Mouse (Mus musculus): Measurements from ENCODE around the gene Gm16181. TPM values are rescaled to one million over a fixed set of nuclear protein-coding genes. Genes with fewer than 3 reads are reported as not detected.
A peak's percentile ranks its signal among the peaks of the same experiment; 100 is the strongest.

Gene Gm16181
- 3.1 TPM in 1 of 2 replicates, not detected in the other for total RNA-seq (2017)

DNA sequence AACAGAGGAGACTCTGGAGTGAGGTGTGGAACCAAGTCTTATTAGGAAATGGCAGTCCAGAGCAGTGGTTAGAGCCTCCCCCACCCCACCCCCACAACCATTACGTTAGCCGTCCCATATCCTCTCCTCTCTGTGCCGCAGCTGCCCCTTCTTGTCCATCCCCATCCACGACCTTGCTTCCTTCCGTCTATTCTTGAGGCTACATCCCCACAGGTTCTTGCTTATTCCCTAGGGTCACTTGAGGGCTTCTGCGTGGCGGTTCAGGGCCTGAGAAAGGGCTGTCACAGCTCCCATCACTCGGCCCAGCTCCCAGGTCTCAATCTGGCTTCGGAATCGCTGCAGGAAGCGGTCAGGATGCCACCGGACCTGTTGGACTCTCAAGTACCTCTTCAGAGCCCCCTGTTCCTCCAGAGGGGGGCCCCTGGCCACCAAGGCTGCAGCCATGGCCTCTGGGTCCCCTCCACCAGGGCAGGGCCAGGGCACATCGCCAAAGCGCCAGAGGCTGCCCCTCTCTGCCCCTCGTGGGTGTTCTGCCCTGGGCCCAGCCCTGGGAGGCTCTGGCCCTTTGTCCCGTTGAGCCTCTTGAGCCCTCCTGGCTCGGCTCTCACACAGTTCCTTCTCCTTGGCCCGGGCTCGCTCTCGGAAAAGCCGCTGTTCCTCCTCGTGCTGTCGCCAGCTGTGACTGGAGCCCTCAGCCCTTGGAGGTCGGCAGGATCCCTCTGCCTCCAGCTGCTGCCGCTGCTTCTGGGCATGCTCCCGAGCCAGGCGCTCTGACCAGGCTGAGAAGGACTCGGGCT is at the start of gene Gm16181:
Gene Gm16181 (plus strand): TSS at position 679 of the 797 bp plus-strand sequence.
- peak in 1 of 2 experiments; percentile 0; a peak in 1 of 4 replicates for ATAC-seq (replicated peaks in 1 of 2; ENCODE audit: insufficient read depth in 1 of 2, low FRiP score in 2 of 2, low TSS enrichment in 1 of 2, low read depth in 1 of 2, poor library complexity in 2 of 2, severe bottlenecking in 2 of 2)

DNA sequence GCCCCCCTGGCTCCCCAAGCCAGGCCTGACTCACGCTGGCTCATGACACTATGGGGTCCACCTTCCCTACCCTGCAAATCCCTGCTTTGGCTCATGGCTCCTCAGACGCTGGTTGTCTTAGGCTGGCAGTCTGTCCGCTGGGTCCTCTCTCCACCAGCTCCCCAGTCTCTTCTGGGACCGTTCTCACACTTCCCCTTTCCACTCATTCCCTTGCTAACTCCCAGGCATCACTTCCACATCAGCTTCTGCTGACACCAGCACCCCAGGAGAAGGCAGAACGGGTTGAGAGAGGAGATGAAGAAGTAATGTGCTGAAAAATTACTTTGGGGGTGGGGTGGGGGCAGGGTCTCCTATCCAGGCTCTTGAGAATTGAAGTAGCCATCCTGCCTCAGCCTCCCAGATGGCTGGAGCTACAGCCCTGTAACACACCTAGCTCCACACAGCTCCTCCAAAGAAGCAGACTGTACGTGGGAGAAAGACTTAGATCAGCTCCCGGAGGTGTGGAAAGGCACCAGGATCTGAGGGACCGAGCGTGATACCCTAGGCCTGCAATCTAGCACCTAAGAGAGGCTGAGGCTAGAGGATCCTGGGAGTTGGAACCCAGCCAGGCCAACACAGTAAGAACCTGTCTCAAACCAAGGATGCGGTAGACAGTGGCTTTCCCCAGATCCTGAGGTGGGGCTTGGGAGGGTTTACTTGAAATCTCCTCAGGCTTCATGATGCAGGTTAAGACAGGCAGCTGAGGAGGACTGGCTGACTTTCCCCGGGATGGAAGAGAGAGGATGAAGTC is 48.0 kb upstream of the Gm16181 start:
- peak in 1 of 2 experiments; percentile 52; a peak in 1 of 4 replicates for ATAC-seq (replicated peaks in 1 of 2; ENCODE audit: insufficient read depth in 1 of 2, low FRiP score in 2 of 2, low TSS enrichment in 1 of 2, low read depth in 1 of 2, poor library complexity in 2 of 2, severe bottlenecking in 2 of 2)

DNA sequence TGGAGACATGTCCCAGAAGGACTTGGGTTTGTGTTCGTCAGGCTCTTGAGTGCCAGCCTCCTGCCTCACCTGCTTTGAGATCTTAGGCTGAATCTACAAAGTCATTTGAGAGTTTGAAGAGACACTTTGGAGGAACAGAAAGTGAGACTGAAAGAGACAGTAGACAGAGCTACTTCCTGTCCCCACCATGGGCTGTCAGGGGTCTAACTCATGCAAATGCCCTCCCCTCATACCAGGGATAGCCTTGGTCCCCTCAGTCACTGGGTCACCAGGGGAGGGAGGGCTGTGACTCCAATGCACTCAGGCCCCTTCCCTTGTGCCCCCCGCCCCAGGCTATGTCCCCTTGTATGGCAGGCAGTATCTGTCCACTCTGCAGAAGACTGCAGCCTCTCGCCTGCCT is 47.3 kb upstream of the Gm16181 start:
- no peak for ATAC-seq (replicated peaks in 1 of 2; ENCODE audit: insufficient read depth in 1 of 2, low FRiP score in 2 of 2, low TSS enrichment in 1 of 2, low read depth in 1 of 2, poor library complexity in 2 of 2, severe bottlenecking in 2 of 2)

DNA sequence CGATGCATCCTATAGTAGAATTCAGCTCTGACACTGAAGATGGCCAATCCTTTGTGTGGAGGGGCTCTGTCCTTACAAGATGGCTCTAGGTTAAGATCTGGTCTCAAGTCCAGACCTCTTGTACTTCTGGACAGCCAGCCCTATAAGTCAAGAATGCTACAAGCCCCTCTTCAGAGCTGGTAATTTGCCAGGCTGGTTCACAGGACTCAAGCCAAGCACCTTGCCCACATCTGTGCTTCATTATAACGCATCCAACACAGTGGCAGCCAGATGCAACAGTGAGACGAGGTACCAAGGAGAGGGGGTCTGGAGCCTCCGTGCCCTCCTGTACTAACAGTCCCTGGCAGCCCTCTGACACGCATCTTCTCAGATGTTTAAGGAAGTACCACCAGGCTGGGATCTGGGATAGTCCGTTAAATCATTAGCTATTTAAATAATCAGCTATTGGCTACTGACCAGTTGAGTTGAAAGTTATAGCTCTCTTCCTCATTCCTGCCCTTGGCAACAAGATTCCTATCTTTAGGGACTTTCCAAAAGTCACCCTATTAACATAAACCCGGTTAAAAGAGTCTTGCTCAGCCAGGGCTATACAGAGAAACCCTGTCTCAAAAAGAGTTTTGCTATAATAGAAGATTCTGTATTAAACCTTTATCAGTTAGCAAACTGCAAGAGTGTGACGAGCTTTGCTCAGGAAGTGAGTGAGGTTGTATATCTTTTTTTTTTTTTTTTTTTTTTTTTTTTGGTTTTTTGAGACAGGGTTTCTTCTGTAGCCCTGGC is 46.2 kb upstream of the Gm16181 start:
- ATAC-seq (replicated peaks in 1 of 2; ENCODE audit: insufficient read depth in 1 of 2, low FRiP score in 2 of 2, low TSS enrichment in 1 of 2, low read depth in 1 of 2, poor library complexity in 2 of 2, severe bottlenecking in 2 of 2) = no peak

DNA sequence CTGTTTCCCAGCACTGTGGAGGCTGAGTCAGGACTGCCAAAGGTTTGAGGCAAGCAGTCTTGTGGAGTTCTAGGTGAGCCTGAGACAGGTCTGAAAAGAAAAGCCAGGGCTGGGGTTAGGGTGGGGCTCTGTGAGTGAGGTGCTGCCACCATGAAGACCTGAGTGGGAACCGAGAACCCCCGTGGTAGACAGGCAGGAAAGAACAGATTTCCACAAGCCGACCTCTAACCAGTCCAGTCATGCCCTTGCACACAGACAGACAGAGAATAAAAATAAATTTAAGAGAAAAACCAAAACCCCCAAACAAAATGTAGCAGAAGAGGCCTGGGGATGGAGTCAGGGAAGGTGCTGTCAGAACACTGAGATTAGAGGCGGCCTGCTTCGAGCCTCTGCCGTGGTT is 45.3 kb upstream of the Gm16181 start:
- ATAC-seq (replicated peaks in 1 of 2; ENCODE audit: insufficient read depth in 1 of 2, low FRiP score in 2 of 2, low TSS enrichment in 1 of 2, low read depth in 1 of 2, poor library complexity in 2 of 2, severe bottlenecking in 2 of 2) = no peak

DNA sequence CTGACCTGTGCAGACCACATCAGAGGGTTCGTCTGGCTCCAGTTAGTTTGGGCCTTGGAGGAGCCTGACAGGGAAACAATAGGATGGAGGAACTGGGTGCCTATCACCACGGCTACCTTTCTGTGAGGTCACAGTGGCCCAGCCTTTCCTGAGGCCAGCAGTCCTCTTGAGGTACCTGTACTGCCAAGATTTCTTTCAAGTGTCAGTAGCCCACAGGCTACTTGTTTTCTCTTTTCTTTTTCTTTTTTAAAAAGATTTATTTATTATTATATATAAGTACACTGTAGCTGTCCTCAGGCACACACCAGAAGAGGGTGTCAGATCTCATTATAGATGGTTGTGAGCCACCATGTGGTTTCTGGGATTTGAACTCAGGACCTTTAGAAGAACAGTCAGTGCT is 44.7 kb upstream of the Gm16181 start, which contains the start of gene Aif1:
Gene Aif1 (minus strand): TSS at position 101 of the 400 bp plus-strand sequence.
- no peak for ATAC-seq (replicated peaks in 1 of 2; ENCODE audit: insufficient read depth in 1 of 2, low FRiP score in 2 of 2, low TSS enrichment in 1 of 2, low read depth in 1 of 2, poor library complexity in 2 of 2, severe bottlenecking in 2 of 2)

DNA sequence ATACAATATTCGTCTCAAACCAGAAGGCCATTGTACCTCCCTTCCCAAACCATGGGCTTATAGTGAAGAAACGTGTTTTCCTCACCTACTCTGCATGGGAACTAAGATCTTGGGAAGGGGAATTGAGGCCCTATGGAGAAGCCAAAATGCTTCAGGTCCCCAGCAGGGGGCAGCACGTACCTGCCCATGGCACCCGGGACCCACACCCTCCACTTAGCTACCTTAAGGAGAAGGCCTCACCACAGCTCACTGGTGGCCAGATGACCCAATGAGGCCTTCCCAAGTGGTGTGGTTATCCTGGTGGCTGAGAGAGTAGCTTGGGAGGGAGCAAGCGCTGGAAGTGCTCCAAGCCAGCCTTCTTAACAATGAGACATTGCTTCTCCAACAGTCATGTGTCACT is 42.1 kb upstream of the Gm16181 start:
- peak; percentile 49 to 96 for ATAC-seq (replicated peaks in 1 of 2; ENCODE audit: insufficient read depth in 1 of 2, low FRiP score in 2 of 2, low TSS enrichment in 1 of 2, low read depth in 1 of 2, poor library complexity in 2 of 2, severe bottlenecking in 2 of 2)

DNA sequence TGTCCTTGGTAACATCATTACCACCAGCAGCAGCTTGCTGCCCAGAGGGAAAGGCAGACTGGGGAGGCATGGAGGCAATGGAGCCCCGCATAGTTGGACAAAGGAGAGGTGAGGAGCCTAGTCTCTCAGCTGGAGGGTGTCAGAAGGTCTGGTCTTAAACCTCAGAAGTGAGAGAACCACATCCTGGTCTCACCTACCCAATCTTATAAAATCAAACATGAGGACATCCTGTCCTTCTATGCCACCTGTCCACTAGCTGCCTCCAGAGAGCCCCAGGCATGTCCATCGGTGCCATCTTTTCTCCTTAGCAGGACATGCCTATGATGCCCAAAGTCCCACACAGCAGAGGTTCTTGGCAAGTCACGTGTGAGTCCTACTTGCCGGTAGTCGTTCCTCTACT is 40.5 kb upstream of the Gm16181 start:
- no peak for ATAC-seq (replicated peaks in 1 of 2; ENCODE audit: insufficient read depth in 1 of 2, low FRiP score in 2 of 2, low TSS enrichment in 1 of 2, low read depth in 1 of 2, poor library complexity in 2 of 2, severe bottlenecking in 2 of 2)

DNA sequence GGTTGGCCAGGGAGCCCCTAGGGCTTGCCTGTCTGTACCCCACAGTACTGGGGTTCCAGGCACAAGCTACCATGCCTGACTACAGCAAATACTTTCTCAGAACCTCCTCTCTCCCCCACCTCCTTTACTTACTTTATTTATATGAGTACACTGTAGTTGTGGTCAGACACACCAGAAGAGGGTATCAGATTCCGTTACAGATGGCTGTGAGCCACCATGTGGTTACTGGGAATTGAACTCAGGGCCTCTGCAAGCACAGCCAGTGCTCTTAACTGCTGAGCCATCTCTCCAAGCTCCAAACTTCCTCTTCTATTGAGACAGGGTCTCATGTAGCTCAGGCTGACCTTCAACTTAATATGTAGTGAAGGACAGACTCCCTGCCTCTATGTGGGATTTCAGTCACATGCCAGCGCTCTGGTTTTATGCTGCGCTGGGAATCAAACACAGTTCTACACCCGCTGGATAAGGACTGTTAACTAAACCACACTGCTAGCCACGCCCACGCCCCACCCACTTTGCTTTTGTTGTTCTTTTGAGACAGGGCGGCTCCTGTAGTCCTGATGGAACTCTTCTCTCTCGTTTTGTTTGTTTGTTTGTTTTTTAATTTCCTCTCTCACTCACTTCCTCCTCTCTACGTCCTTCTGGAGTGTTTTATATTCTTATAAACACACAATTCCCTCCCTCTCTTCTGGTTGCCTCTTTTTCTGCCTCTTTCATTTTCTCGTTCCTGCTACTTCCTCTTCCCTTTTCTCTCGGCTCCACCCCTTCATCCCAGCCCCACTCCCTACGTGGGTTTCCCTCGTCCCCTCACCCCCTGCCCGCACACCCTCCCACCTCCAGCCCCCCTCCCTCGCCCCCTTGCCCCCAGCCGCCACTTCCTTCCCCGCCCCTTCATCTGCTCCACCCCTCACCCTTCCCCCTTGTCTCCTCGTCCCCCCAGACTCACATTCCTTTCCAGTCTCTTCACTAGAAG is 34.7 kb upstream of the Gm16181 start:
- ATAC-seq (replicated peaks in 1 of 2; ENCODE audit: insufficient read depth in 1 of 2, low FRiP score in 2 of 2, low TSS enrichment in 1 of 2, low read depth in 1 of 2, poor library complexity in 2 of 2, severe bottlenecking in 2 of 2) = peak; percentile 42 to 54; a peak in 3 of 4 replicates

DNA sequence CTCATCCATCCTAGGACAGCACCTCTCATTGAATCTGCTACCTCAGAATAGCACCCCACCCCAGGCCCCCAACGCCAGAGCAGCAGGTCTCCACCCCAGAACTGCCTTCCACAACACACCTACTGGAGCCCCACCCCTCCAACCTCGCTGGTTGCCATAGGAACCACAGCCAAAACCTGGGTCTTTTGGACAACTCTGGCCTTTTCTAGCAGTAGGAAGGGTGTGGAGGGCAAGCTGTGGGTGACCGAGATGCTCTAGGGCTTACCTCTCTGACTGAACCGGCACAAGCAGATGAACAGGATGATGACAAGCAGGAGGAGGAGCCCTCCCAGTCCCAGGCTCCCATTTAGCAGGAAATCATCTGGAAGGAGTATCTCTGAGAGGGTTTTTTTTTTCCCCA is 34.0 kb upstream of the Gm16181 start:
- peak; percentile 46 to 63; a peak in 3 of 4 replicates for ATAC-seq (replicated peaks in 1 of 2; ENCODE audit: insufficient read depth in 1 of 2, low FRiP score in 2 of 2, low TSS enrichment in 1 of 2, low read depth in 1 of 2, poor library complexity in 2 of 2, severe bottlenecking in 2 of 2)

DNA sequence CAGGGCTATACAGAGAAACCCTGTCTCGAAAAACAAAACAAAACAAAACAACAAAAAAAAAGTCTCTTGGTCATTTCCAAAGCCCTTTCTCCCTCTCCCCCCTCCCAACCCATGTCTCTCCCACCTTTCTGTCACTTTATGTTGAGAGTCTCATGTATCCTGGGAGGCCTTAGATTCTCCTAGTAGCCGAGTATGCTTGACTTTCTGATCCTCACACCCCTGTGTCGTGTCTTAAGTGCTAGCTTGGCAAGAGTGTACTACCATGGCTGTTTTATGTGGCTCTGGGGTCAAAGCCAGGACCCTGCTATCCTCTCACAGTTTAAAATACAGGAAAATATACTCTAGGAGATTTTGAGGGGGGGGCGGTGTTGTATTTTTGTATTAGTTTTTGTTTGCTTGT is 33.3 kb upstream of the Gm16181 start:
- ATAC-seq (replicated peaks in 1 of 2; ENCODE audit: insufficient read depth in 1 of 2, low FRiP score in 2 of 2, low TSS enrichment in 1 of 2, low read depth in 1 of 2, poor library complexity in 2 of 2, severe bottlenecking in 2 of 2) = no peak

DNA sequence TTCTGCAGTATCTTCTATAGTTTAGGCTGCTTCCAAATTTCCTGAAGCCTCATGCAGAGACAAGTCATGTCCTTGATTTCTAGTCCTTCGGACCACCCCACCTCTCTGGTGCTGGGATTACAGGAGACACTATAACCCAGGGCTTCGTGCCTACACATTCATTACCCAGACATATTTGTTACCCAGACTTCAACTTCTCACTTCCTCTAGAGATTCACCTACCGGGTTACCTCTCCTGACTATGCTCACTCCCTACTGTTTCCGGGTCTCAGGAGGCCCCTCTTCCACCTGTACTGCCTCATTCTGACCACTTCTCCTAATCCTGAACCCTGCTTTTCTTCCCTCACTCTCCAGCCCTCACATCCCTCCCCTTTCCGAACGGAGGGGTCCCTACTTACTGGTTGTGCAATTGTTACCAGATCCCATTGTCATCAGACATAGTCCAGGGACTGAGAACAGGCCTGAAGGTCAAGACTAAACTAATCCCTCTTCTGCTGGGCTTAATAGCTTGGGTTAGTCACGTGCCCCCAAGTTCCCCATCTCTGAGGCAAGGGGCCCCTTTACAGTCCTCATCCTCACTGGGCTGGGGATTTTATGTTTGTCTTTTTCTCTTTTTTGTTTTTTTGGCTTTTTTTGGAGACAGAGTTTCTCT is 32.5 kb upstream of the Gm16181 start, which contains the start of gene Lst1:
Gene Lst1 (minus strand): TSS at position 481 of the 652 bp plus-strand sequence.
- ATAC-seq (replicated peaks in 1 of 2; ENCODE audit: insufficient read depth in 1 of 2, low FRiP score in 2 of 2, low TSS enrichment in 1 of 2, low read depth in 1 of 2, poor library complexity in 2 of 2, severe bottlenecking in 2 of 2) = no peak; a peak in 1 of 4 replicates

DNA sequence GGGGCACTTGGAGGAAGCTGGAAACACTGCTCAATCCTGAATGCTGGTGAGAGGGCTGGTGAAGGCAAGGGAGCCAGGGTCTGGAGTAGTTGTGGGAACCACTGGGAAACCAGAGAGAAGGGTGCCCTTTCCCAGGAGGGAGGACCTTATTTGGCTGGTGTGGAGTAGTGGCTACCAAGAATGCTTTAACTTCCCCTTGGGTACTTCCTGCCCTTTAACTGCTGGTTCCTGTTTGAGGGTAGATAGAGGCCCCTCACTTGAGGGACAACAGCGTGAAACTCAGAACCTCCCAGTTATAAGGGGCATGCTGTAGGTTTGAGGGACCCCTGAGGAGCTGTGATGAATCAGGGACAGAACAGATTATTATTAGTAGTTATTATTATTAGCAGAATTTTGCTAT is 31.4 kb upstream of the Gm16181 start:
- ATAC-seq (replicated peaks in 1 of 2; ENCODE audit: insufficient read depth in 1 of 2, low FRiP score in 2 of 2, low TSS enrichment in 1 of 2, low read depth in 1 of 2, poor library complexity in 2 of 2, severe bottlenecking in 2 of 2) = peak; percentile 38 to 65

DNA sequence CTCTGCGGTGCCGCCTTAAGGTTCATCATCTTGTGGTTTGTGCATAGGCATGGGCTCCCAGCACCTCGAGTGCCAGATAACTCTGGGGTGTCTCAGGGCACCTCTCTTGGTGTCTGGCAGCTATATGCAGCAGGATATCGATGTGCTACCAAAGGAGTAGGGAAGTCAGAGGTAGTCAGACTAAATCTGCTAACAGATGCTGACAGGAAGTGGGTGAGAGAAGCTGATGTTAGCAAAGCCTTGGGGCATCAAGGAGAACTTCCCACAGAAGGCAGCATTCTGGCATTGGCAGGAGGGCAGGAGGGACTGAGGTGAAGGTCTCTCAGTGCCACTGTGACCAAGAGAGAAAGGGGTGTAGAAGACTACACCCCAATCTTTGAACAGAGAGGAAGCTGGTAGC is 30.5 kb upstream of the Gm16181 start:
- 0 out of 4 replicates have a peak, but pooled peaks have one; percentile 12 to 14 for ATAC-seq (replicated peaks in 1 of 2; ENCODE audit: insufficient read depth in 1 of 2, low FRiP score in 2 of 2, low TSS enrichment in 1 of 2, low read depth in 1 of 2, poor library complexity in 2 of 2, severe bottlenecking in 2 of 2)

DNA sequence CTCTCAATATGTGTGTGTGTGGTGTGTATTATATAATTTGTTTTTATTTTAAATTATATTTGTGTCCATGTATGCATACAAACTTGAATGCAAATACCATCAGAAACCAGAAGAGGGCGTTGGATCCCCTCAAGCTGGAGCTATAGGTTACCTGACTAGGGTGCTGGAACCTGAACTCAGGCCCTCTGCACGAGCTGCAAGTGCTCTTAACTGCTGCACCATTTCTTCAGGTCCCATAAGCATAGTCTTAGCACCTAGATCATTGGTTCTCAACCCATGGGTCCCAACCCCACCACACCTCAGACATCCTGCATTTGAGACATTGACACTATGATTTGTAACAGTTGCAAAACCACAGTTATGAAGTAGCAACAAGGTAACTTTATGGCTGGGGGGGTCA is 28.9 kb upstream of the Gm16181 start:
- ATAC-seq (replicated peaks in 1 of 2; ENCODE audit: insufficient read depth in 1 of 2, low FRiP score in 2 of 2, low TSS enrichment in 1 of 2, low read depth in 1 of 2, poor library complexity in 2 of 2, severe bottlenecking in 2 of 2) = no peak

DNA sequence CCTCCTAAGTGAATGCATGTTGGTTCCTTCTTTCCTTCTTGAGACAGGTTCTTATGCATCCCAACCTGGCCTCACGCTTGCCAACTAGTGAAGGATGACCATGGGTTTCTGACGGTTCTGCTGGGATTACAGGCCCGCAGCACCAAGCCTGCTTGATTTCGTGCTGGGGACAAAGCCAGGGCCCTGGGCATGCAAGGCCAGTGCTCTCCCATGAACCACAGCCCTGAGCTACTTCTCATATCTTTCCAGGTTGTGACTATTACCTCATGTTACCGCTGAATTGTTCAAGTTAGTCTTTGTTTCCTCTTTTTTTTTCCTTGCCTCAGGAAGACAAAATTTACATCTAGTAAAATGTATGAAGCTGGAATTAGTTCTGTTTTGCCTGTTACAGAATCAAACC is 27.7 kb upstream of the Gm16181 start:
- peak in 1 of 2 experiments; percentile 41; a peak in 2 of 4 replicates for ATAC-seq (replicated peaks in 1 of 2; ENCODE audit: insufficient read depth in 1 of 2, low FRiP score in 2 of 2, low TSS enrichment in 1 of 2, low read depth in 1 of 2, poor library complexity in 2 of 2, severe bottlenecking in 2 of 2)

All from hematopoietic stem cell, adult 5-6 weeks (primary cell).